Mouse (Mus musculus) central nervous system, embryonic 14 days (tissue): ENCODE results near the gene Serpina1e. TPM values are rescaled to one million over a fixed set of nuclear protein-coding genes. Genes with fewer than 3 reads are reported as not detected.

Experiments
- polyA plus RNA-seq: library from polyadenylated mRNA; depleted of rRNA; stranded (reverse); fragments of >200 nt; gene quantifications from 2 replicates; pipeline ENCODE4 v1.2.3, GENCODE M21; 2012; rRNA removed

Serpina1e gene
- 0.08 TPM in 1 of 2 replicates, not detected in the other for polyA plus RNA-seq

DNA sequence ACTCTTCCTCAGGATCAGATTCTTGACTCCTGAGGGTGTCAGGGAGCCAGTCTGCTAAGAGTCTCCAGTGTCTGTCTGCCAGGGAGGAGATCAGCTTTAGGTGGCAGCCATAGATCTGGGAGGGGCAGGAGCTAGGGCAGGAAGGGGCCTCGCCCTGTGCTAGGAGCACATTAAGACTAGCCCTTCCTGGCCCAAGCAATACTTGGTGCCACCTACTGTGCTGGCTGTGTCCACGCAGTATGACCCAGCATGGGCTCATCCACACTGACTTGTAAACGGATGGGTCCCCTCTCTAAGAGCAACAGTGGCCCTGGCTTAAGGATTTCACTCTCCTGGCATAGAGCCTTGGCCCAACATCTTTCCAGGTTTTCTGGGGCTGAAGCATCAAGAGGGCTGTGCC is at the start of gene Serpina1e:
Gene Serpina1e (minus strand): TSS at position 178 of the 400 bp plus-strand sequence.

DNA sequence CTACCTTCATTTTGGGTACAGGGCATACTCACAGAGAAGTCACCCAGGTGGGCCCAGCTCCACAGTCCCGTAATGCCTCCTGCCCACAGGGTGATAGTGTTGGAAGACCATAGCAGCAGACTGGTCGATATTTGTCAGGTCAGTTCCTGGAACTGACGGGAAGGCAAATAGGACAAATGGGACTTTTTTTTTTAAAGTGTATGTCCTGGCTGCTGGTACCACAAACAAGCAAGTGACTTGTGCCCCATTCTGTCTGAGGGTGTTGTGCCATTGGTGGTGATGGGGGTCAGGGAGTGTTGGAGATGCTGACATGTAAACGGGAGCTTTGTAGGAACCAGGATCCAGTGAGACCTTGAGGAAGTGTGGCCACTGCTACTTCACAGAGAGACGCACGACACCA is 31.1 kb upstream of the Serpina1e start, which contains the start of gene Serpina11:
Gene Serpina11 (minus strand): TSS at position 101 of the 400 bp plus-strand sequence.

GRCm38 (mm10) chr12:103904837-103905340 is 53.9 kb downstream of the Serpina1e start, which contains the start of gene Serpina1c:
Serpina1c (minus strand) TSS chr12:103904887.

Other genes starting within 250 kb of the Serpina1e start
- gene Serpina1d, start 185.4 kb downstream of the Serpina1e start, polyA plus RNA-seq, result not detected in 2 replicates
- 0.06 and 0.16 TPM in 2 replicates for gene Serpina1b, start 128.6 kb downstream of the Serpina1e start, polyA plus RNA-seq
- not detected in 2 replicates for gene Serpina1a, start 95.4 kb downstream of the Serpina1e start, polyA plus RNA-seq
- gene Serpina1c, start 54.1 kb downstream of the Serpina1e start, polyA plus RNA-seq, result 0.08 TPM in 1 of 2 replicates, not detected in the other
- gene Serpina11, start 31.0 kb upstream of the Serpina1e start, polyA plus RNA-seq, result not detected in 2 replicates
- 0.09 TPM in 1 of 2 replicates, not detected in the other for gene Serpina9, start 54.8 kb upstream of the Serpina1e start, polyA plus RNA-seq
- not detected in 2 replicates for gene Serpina12, start 85.5 kb upstream of the Serpina1e start, polyA plus RNA-seq
- not detected in 2 replicates for gene Serpina5, start 142.1 kb upstream of the Serpina1e start, polyA plus RNA-seq
- gene Serpina3a, start 153.7 kb upstream of the Serpina1e start, polyA plus RNA-seq, result not detected in 2 replicates
- gene Serpina3b, start 169.0 kb upstream of the Serpina1e start, polyA plus RNA-seq, result not detected in 2 replicates
- not detected in 2 replicates for gene Serpina3c, start 194.9 kb upstream of the Serpina1e start, polyA plus RNA-seq